Mouse (Mus musculus) gonadal fat pad, adult 2 months (tissue): ENCODE results near the gene Them5. TPM values are rescaled to one million over a fixed set of nuclear protein-coding genes. Genes with fewer than 3 reads are reported as not detected.

ENCODE experiments used
- polyA plus RNA-seq: library from polyadenylated mRNA; depleted of rRNA; stranded (reverse); fragments of >200 nt; gene quantifications from 2 replicates; pipeline ENCODE4 v1.2.3, GENCODE M21; 2012; rRNA removed

The Them5 gene
- polyA plus RNA-seq, 1 experiment = 0.16 TPM

Other genes starting within 250 kb of the Them5 start
- gene Gm10696, start 163.9 kb upstream of the Them5 start, polyA plus RNA-seq = not detected in 2 replicates
- gene Gm5286, start 145.4 kb upstream of the Them5 start, polyA plus RNA-seq = not detected in 2 replicates
- not detected in 2 replicates for gene Gm4778, start 78.1 kb upstream of the Them5 start, polyA plus RNA-seq
- 4.8 and 6.8 TPM in 2 replicates for gene Them4, start 32.0 kb upstream of the Them5 start, polyA plus RNA-seq
- 0.42 and 0.69 TPM in 2 replicates for gene C2cd4d, start 20.3 kb downstream of the Them5 start, polyA plus RNA-seq
- gene Rorc, start 30.7 kb downstream of the Them5 start, polyA plus RNA-seq = 13.6 and 18.5 TPM in 2 replicates
- gene Lingo4, start 56.4 kb downstream of the Them5 start, polyA plus RNA-seq = 0.04 and 0.19 TPM in 2 replicates
- gene Tdrkh, start 71.2 kb downstream of the Them5 start, polyA plus RNA-seq = 1.3 and 2.0 TPM in 2 replicates
- 28.0 and 29.0 TPM in 2 replicates for gene Mrpl9, start 101.2 kb downstream of the Them5 start, polyA plus RNA-seq
- 28.5 and 31.4 TPM in 2 replicates for gene Oaz3, start 101.8 kb downstream of the Them5 start, polyA plus RNA-seq
- gene Celf3, start 136.2 kb downstream of the Them5 start, polyA plus RNA-seq = 0.09 and 0.49 TPM in 2 replicates
- gene Riiad1, start 138.2 kb downstream of the Them5 start, polyA plus RNA-seq = 0.69 and 1.7 TPM in 2 replicates
- gene Snx27, start 240.6 kb downstream of the Them5 start, polyA plus RNA-seq = 7.9 and 10.0 TPM in 2 replicates